Mouse (Mus musculus): ENCODE data around the gene Gpr62.
A peak's percentile ranks its signal among the peaks of the same experiment; 100 is the strongest.

Gene Gpr62

DNA sequence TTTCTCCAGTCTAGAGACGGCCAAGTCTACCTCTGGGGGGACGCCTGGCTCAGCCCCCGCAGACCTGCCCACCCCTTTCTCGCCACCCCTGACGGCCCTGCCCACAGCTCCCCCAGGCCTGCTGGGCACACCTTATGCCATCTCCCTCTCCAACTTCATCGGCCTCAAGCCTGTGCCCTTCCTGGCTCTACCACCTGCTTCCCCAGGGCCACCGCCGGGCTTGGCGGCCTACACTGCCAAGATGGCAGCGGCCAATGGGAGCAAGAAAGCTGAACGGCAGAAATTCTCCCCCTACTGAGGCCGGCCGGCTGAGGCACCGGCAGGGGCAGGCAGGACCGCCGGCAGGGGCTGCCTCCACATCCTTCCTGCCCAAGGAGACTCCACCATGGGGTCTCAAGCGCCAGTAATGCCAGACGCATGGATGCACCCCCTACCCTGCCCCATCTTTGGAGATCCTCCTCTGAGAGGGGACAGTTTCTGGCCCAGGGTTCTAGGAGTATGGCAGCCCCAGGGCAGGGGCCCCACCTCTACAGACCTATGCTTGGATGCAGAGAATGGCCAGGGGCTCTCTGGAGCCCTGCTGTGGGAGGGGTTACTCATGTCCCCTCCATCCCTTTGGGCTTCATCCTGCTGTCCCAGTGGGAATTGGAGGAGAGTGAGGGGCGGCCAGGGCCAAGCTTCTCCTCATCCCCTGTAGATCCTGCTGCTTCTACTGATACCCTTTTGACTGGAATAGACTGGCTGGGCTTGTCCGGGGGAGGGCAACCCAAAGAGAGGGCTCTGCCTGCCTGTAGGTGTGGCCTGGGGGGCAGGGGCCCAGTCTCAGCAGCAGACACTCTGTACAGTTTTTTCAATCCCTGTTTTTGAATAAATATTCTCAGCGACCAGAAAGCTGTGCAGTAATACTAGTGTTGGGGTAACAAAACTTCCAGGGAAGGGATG, 2.3 kb downstream of the Gpr62 start:
- Histone ChIP-seq H3K9me3 (ENCODE audit: low read length) (no peaks in the 10 kb centered on the region), H3K36me3 (ENCODE audit: insufficient read depth, low read length) (peaks cover 56% of the 10 kb centered on the region), H3K4me3 (replicated peaks; ENCODE audit: low read length) (peak overlapping the region; percentile 62), H3K4me1 (replicated peaks; ENCODE audit: low read depth, low read length) (peaks cover 67% of the 10 kb centered on the region), H3K27me3 (ENCODE audit: insufficient read depth, low read length) (peaks cover 19% of the 10 kb centered on the region)
- TF ChIP-seq NANOG (IDR thresholded peaks at IDR 0.05; ENCODE audit: borderline replicate concordance, low read length) (no peak), POU5F1 (IDR thresholded peaks at IDR 0.05; ENCODE audit: borderline replicate concordance, low read length) (no peak), CTCF (conservative IDR thresholded peaks at IDR 0.05; ENCODE audit: low read length) (no peak)

DNA sequence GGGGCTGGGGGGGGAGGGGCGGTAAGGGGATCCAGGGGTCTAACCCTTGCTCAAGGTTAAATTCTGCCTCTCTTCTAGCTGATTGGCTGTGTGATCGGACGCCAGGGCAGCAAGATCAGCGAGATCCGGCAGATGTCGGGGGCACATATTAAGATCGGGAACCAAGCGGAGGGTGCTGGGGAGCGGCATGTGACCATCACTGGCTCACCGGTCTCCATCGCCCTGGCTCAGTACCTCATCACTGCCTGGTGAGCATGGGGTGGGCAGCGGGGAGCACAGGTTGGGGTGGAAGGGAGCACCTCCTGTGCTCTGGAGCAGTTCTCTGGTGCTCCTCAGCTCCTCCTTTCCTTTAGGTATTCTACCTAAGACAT, 3.3 kb downstream of the Gpr62 start:
- no peak for TF ChIP-seq CTCF (conservative IDR thresholded peaks at IDR 0.05; ENCODE audit: low read length)

DNA sequence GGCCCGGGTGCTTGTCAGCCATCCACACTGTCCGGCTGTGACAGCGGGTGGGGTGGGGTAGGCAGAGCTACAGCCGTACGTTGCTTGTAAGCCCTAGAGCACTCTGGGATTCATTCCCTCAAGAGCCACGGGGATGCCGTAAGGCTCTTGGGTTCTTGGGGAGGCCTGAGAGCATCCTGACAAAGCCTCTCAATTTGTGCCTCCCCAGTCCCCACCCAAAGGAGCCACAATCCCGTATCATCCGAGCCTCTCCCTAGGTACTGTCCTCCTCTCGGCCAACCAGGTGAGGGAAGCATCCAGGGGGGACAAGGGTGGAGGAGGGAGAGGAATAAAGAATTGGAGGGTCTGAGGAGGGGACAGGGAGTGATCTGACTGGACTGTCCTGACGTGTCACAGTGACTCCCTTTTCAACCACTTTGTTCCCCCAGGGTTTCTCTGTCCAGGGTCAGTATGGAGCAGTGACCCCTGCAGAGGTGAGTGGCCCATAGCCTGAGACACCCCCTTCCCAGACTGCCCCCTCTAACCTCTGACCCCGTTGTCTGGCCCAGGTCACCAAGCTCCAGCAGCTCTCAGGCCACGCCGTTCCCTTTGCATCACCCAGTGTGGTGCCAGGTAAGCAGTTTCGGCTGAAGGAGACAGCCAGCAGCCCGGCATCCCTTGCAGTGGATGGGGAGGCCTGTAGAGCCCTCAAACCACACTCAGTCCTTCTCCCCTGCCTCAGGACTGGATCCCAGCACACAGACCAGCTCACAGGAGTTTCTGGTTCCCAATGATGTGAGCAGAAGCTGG, 3.9 kb downstream of the Gpr62 start:
- TF ChIP-seq POU5F1 (IDR thresholded peaks at IDR 0.05; ENCODE audit: borderline replicate concordance, low read length) (no peak), CTCF (conservative IDR thresholded peaks at IDR 0.05; ENCODE audit: low read length) (no peak), NANOG (IDR thresholded peaks at IDR 0.05; ENCODE audit: borderline replicate concordance, low read length) (no peak)
- no peaks in the 10 kb centered on the region for H3K9me3 ChIP-seq (ENCODE audit: low read length)
- H3K36me3 ChIP-seq (ENCODE audit: insufficient read depth, low read length): peaks cover 72% of the 10 kb centered on the region
- H3K4me3 ChIP-seq (replicated peaks; ENCODE audit: low read length): no peak overlapping the region
- peaks cover 82% of the 10 kb centered on the region for H3K4me1 ChIP-seq (replicated peaks; ENCODE audit: low read depth, low read length)
- H3K27me3 ChIP-seq (ENCODE audit: insufficient read depth, low read length): peaks cover 15% of the 10 kb centered on the region

More for the DNA sequence above, 3.3 kb downstream of the Gpr62 start:
- Histone ChIP-seq H3K27me3 (ENCODE audit: insufficient read depth, low read length) (peaks cover 19% of the 10 kb centered on the region), H3K4me3 (replicated peaks; ENCODE audit: low read length) (no peak overlapping the region), H3K4me1 (replicated peaks; ENCODE audit: low read depth, low read length) (peaks cover 76% of the 10 kb centered on the region), H3K9me3 (ENCODE audit: low read length) (no peaks in the 10 kb centered on the region), H3K36me3 (ENCODE audit: insufficient read depth, low read length) (peaks cover 66% of the 10 kb centered on the region)

DNA sequence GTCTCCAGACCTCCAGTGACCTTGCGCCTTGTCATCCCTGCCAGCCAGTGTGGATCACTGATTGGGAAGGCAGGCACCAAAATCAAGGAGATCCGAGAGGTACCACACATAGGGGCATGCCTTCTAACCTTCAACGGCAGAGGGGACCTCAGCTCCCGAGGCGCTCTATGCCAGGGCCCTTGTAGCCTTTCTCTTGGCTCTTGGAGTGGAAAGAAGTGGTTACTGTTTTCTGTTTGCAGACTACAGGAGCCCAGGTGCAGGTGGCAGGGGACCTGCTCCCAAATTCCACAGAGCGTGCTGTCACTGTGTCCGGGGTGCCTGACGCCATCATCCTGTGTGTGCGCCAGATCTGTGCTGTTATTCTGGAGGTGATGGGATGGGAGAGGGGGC, 4.7 kb downstream of the Gpr62 start:
- Histone ChIP-seq H3K36me3 (ENCODE audit: insufficient read depth, low read length) (peaks cover 80% of the 10 kb centered on the region), H3K9me3 (ENCODE audit: low read length) (no peaks in the 10 kb centered on the region), H3K4me1 (replicated peaks; ENCODE audit: low read depth, low read length) (peaks cover 87% of the 10 kb centered on the region), H3K27me3 (ENCODE audit: insufficient read depth, low read length) (peaks cover 8% of the 10 kb centered on the region), H3K4me3 (replicated peaks; ENCODE audit: low read length) (no peak overlapping the region; the same call in 1 of the 2 replicates)
- TF ChIP-seq CTCF (conservative IDR thresholded peaks at IDR 0.05; ENCODE audit: low read length) (no peak), NANOG (IDR thresholded peaks at IDR 0.05; ENCODE audit: borderline replicate concordance, low read length) (no peak), POU5F1 (IDR thresholded peaks at IDR 0.05; ENCODE audit: borderline replicate concordance, low read length) (no peak)

DNA sequence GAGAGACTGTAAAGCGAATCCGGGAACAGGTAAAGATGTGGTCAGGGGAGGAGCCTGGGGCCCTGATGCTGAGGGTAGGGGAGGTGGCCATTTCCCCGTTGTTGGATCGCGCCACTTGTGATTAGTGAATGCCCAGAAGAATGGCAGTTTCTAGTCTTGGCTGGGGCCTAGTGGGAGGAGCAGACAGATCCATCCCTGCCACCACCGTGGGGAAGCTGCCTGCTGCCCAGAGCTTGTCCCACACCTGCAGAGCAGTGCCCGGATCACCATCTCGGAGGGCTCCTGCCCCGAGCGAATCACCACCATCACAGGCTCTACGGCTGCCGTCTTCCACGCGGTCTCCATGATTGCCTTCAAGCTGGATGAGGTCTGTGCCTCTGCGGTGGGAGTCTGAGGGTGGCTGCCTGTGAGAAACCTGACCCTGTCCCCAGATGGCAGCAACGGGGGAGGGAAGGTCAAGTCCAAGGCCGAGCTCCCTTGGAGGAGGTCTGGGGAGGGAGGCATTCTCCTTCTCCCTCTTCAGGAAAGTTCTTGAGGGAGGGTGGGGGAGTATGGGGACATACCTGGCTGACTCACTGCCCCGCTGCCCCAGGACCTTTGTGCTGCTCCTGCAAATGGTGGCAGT, 5.2 kb downstream of the Gpr62 start:
- Histone ChIP-seq H3K27me3 (ENCODE audit: insufficient read depth, low read length) (peaks cover 3% of the 10 kb centered on the region), H3K36me3 (ENCODE audit: insufficient read depth, low read length) (peaks cover 80% of the 10 kb centered on the region), H3K9me3 (ENCODE audit: low read length) (no peaks in the 10 kb centered on the region), H3K4me1 (replicated peaks; ENCODE audit: low read depth, low read length) (peaks cover 87% of the 10 kb centered on the region), H3K4me3 (replicated peaks; ENCODE audit: low read length) (peak overlapping the region; percentile 51)
- TF ChIP-seq POU5F1 (IDR thresholded peaks at IDR 0.05; ENCODE audit: borderline replicate concordance, low read length): no peak
- TF ChIP-seq NANOG (IDR thresholded peaks at IDR 0.05; ENCODE audit: borderline replicate concordance, low read length): no peak
- no peak for TF ChIP-seq CTCF (conservative IDR thresholded peaks at IDR 0.05; ENCODE audit: low read length)

DNA sequence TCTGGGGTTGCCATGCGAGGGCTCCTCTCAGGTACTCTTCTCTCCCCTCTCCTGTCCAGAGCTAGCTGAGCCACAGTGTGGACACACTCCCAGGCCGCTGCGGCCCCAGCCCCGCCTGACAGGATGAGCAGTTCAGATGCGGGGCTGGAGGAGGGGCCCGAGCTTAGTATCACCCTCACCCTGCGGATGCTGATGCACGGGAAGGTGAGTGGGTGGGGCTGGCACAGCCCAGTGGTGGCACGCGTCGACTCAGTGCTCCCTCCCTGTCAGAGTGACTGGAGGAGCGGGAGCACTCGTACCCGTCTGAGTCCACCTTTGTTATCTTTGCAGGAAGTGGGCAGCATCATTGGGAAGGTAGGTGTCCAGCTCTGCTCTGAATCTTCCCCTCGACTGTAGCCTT, 5.8 kb downstream of the Gpr62 start:
- H3K27me3 ChIP-seq (ENCODE audit: insufficient read depth, low read length): 0 out of 2 replicates have a peak, but pooled peaks cover 2% of the 10 kb centered on the region
- peaks cover 80% of the 10 kb centered on the region for H3K36me3 ChIP-seq (ENCODE audit: insufficient read depth, low read length)
- peaks cover 92% of the 10 kb centered on the region for H3K4me1 ChIP-seq (replicated peaks; ENCODE audit: low read depth, low read length)
- H3K4me3 ChIP-seq (replicated peaks; ENCODE audit: low read length): peak overlapping the region; percentile 51
- no peaks in the 10 kb centered on the region for H3K9me3 ChIP-seq (ENCODE audit: low read length)
- TF ChIP-seq POU5F1 (IDR thresholded peaks at IDR 0.05; ENCODE audit: borderline replicate concordance, low read length) (no peak), NANOG (IDR thresholded peaks at IDR 0.05; ENCODE audit: borderline replicate concordance, low read length) (no peak), CTCF (conservative IDR thresholded peaks at IDR 0.05; ENCODE audit: low read length) (no peak)

DNA sequence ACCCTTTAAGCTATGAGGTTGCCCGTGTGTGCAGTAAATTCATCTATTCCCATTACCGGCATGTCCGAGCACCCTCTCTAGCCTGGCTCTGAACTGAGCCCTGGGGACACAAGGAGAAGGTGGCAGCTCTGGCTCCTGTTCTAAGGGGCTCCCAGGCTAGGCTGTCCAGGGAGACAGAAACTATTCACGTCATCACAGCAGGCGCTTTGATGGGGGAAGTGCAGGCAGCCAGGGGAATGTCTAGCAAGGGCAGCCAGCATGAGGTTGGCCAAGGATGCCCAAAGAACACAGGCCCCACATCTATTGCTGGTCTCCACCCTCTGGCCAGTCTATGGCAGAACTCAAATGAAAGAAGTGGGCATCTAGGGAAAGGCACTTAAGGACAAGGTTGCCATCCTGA, 7.8 kb downstream of the Gpr62 start:
- no peak for TF ChIP-seq CTCF (conservative IDR thresholded peaks at IDR 0.05; ENCODE audit: low read length)
- TF ChIP-seq NANOG (IDR thresholded peaks at IDR 0.05; ENCODE audit: borderline replicate concordance, low read length): no peak
- Histone ChIP-seq H3K27me3 (ENCODE audit: insufficient read depth, low read length) (no peaks in the 10 kb centered on the region), H3K4me1 (replicated peaks; ENCODE audit: low read depth, low read length) (peaks cover 84% of the 10 kb centered on the region), H3K9me3 (ENCODE audit: low read length) (no peaks in the 10 kb centered on the region), H3K4me3 (replicated peaks; ENCODE audit: low read length) (peak overlapping the region; percentile 84; the same call in 1 of the 2 replicates), H3K36me3 (ENCODE audit: insufficient read depth, low read length) (peaks cover 65% of the 10 kb centered on the region)

DNA sequence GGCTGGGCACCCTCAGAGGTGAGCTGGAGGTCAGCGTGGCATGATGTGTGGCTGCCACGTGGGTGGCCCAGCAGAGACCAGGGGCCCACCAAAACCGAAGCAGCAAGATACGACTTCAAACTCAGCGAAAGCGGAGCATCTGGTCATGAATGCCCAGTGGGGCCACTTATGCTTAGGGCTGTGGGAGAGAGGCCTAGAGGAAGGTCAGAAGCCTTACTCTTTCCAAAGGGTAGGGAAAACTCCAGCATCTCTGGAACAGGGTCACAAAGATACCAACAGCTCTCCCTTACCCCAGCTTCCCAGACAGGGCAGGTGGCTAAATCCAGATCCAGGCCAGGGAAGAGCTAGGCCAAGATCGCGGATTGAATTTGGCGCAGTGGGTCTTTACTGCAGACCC, 8.6 kb downstream of the Gpr62 start:
- Histone ChIP-seq H3K9me3 (ENCODE audit: low read length) (no peaks in the 10 kb centered on the region), H3K4me1 (replicated peaks; ENCODE audit: low read depth, low read length) (peaks cover 86% of the 10 kb centered on the region), H3K27me3 (ENCODE audit: insufficient read depth, low read length) (no peaks in the 10 kb centered on the region), H3K36me3 (ENCODE audit: insufficient read depth, low read length) (peaks cover 60% of the 10 kb centered on the region), H3K4me3 (replicated peaks; ENCODE audit: low read length) (peak overlapping the region; percentile 84)
- TF ChIP-seq POU5F1 (IDR thresholded peaks at IDR 0.05; ENCODE audit: borderline replicate concordance, low read length) (no peak), CTCF (conservative IDR thresholded peaks at IDR 0.05; ENCODE audit: low read length) (no peak), NANOG (IDR thresholded peaks at IDR 0.05; ENCODE audit: borderline replicate concordance, low read length) (no peak)

All from E14TG2a.4 (cell line).